Mouse (Mus musculus) CH12.LX (cell line): Measurements from ENCODE around the gene Thsd4. TPM values are rescaled to one million over a fixed set of nuclear protein-coding genes. Genes with fewer than 3 reads are reported as not detected.

Experiments
- DNase-seq: peaks from one replicate; pipeline ENCODE4 v3.0.0-alpha.2; 2013; ENCODE audit errors: extremely low read depth
- H3K27ac ChIP-seq: 2 replicates; pipeline ENCODE4 v1.5.1; 2012; ENCODE audit warnings: low read depth, mild to moderate bottlenecking, control low read depth, moderate library complexity; ENCODE audit not compliant: insufficient read depth
- H3K27me3 ChIP-seq: replicated peaks from 2 replicates; pipeline ENCODE3; 2012; ENCODE audit warnings: inconsistent platforms
- H3K36me3 ChIP-seq, 2 experiments: replicated peaks in 1 of 2; 2 replicates each; pipeline versions ENCODE3 to v1.6.1; 2012; ENCODE audit warnings: inconsistent platforms in 1 of 2, low read length in 1 of 2, mild to moderate bottlenecking in 1 of 2, mixed read lengths in 1 of 2, moderate library complexity in 1 of 2; ENCODE audit not compliant: control insufficient read depth in 1 of 2, insufficient read depth in 1 of 2
- H3K4me1 ChIP-seq, 2 experiments: 2 replicates each; pipeline ENCODE4 v1.6.1; 2012; ENCODE audit warnings: inconsistent platforms in 1 of 2, moderate library complexity in 1 of 2; ENCODE audit not compliant: insufficient read depth in 2 of 2, control insufficient read depth in 1 of 2
- H3K4me2 ChIP-seq: 2 replicates; pipeline ENCODE4 v1.6.1; 2012; ENCODE audit warnings: low read depth, mild to moderate bottlenecking, control low read depth; ENCODE audit not compliant: poor library complexity, insufficient read depth, severe bottlenecking
- H3K4me3 ChIP-seq, 3 experiments: fragments of 150-350 bp in 1 of 3; sonication (generic) in 1 of 3; replicated peaks in 1 of 3; 2 replicates each; pipeline versions ENCODE3 to v1.5.1; 2011 to 2012; ENCODE audit warnings: low read depth in 2 of 3, low read length in 2 of 3, mild to moderate bottlenecking in 2 of 3, moderate library complexity in 2 of 3, control low read depth in 1 of 3, improper control_type of control experiment in 1 of 3, inconsistent platforms in 1 of 3, mixed read lengths in 1 of 3; ENCODE audit not compliant: poor library complexity in 1 of 3
- H3K79me2 ChIP-seq: replicated peaks from 2 replicates; pipeline ENCODE4 v1.6.1; 2012; ENCODE audit warnings: mild to moderate bottlenecking, moderate library complexity; ENCODE audit not compliant: control insufficient read depth, poor library complexity, insufficient read depth, severe bottlenecking; ENCODE audit errors: extremely low read depth
- H3K9ac ChIP-seq: 2 replicates; pipeline ENCODE4 v1.6.1; 2012; ENCODE audit warnings: low read depth, mild to moderate bottlenecking, control low read depth, moderate library complexity; ENCODE audit not compliant: insufficient read depth
- H3K9me3 ChIP-seq: replicated peaks from 2 replicates; pipeline ENCODE3; 2012; ENCODE audit warnings: low read length, inconsistent platforms, mixed read lengths
- CHD1 ChIP-seq: IDR thresholded peaks from 2 replicates; pipeline ENCODE4 v1.6.1; 2012; ENCODE audit warnings: low read depth, low read length, improper control_type of control experiment, inconsistent platforms
- CTCF ChIP-seq, 2 experiments: IDR thresholded peaks in 1 of 2; conservative IDR thresholded peaks in 1 of 2; 2 replicates each; pipeline ENCODE4 v1.5.1; 2011 to 2012; ENCODE audit warnings: low read depth in 2 of 2, low read length in 2 of 2, improper control_type of control experiment in 1 of 2, inconsistent platforms in 1 of 2, mild to moderate bottlenecking in 1 of 2, moderate library complexity in 1 of 2
- E2F4 ChIP-seq: IDR thresholded peaks from 2 replicates; pipeline ENCODE4 v1.6.1; 2011; ENCODE audit warnings: low read depth, low read length, improper control_type of control experiment; ENCODE audit not compliant: insufficient replicate concordance
- IRF4 ChIP-seq: IDR thresholded peaks from 2 replicates; pipeline ENCODE4 v1.6.1; 2014; ENCODE audit warnings: low read depth, mild to moderate bottlenecking, inconsistent platforms, low read length, improper control_type of control experiment
- KAT2A ChIP-seq: IDR thresholded peaks from 2 replicates; pipeline ENCODE4 v1.6.1; 2012; ENCODE audit warnings: low read length, improper control_type of control experiment, inconsistent platforms; ENCODE audit not compliant: insufficient replicate concordance
- MXI1 ChIP-seq: IDR thresholded peaks from 2 replicates; pipeline ENCODE4 v1.6.1; 2011; ENCODE audit warnings: mild to moderate bottlenecking, low read depth, low read length, improper control_type of control experiment
- NELFE ChIP-seq: IDR thresholded peaks from 2 replicates; pipeline ENCODE4 v1.6.1; 2011; ENCODE audit warnings: low read depth, low read length, improper control_type of control experiment
- PAX5 ChIP-seq: IDR thresholded peaks from 2 replicates; pipeline ENCODE4 v1.6.1; 2012; ENCODE audit warnings: low read length, inconsistent platforms, mixed read lengths
- RAD21 ChIP-seq: IDR thresholded peaks from 2 replicates; pipeline ENCODE4 v1.6.1; 2011; ENCODE audit warnings: low read depth, mild to moderate bottlenecking, low read length, improper control_type of control experiment, moderate library complexity
- RCOR1 ChIP-seq: conservative IDR thresholded peaks from 2 replicates; pipeline ENCODE4 v1.6.1; 2012; ENCODE audit warnings: low read depth, mild to moderate bottlenecking, inconsistent platforms, low read length, improper control_type of control experiment
- SIN3A ChIP-seq: IDR thresholded peaks from 2 replicates; pipeline ENCODE4 v1.6.1; 2012; ENCODE audit warnings: low read length, improper control_type of control experiment, inconsistent platforms
- SMC3 ChIP-seq: IDR thresholded peaks from 2 replicates; pipeline ENCODE4 v1.6.1; 2011; ENCODE audit warnings: low read depth, low read length, improper control_type of control experiment
- TBP ChIP-seq: conservative IDR thresholded peaks from 2 replicates; pipeline ENCODE4 v1.6.1; 2011; ENCODE audit warnings: low read depth, low read length, improper control_type of control experiment
- TCF12 ChIP-seq: IDR thresholded peaks from 2 replicates; pipeline ENCODE4 v1.6.1; 2014; ENCODE audit warnings: low read depth, mild to moderate bottlenecking, inconsistent platforms, low read length, improper control_type of control experiment
- USF1 ChIP-seq: IDR thresholded peaks from 2 replicates; pipeline ENCODE4 v1.6.1; 2014; ENCODE audit warnings: low read depth, mild to moderate bottlenecking, inconsistent platforms, low read length, improper control_type of control experiment
- ZC3H11A ChIP-seq: IDR thresholded peaks from 2 replicates; pipeline ENCODE4 v1.6.1; 2012; ENCODE audit warnings: low read depth, mild to moderate bottlenecking, inconsistent platforms, low read length, improper control_type of control experiment
- ZKSCAN1 ChIP-seq: IDR thresholded peaks from 2 replicates; pipeline ENCODE4 v1.6.1; 2012; ENCODE audit warnings: low read depth, inconsistent platforms, low read length, improper control_type of control experiment, borderline replicate concordance
- ZMIZ1 ChIP-seq: IDR thresholded peaks from 2 replicates; pipeline ENCODE4 v1.6.1; 2012; ENCODE audit warnings: low read depth, mild to moderate bottlenecking, inconsistent platforms, low read length, improper control_type of control experiment
- dilution Hi-C: fragments of 300-500 bp; cut with MboI; formaldehyde crosslinking; loops from 2 replicates; pipeline ENCODE4 v1.14.3; 2020; ENCODE audit warnings: low sequenced_read_pairs; ENCODE audit not compliant: extremely low pct_unique_long_range_greater_than_20kb, extremely low pct_ligation_motif_present
- in situ Hi-C: fragments of 300-500 bp; cut with MboI; formaldehyde crosslinking; loops from 3 replicates; pipeline ENCODE4 v1.14.3; 2019; ENCODE audit warnings: low sequenced_read_pairs, low pct_ligation_motif_present, low pct_unique_long_range_greater_than_20kb, mixed read lengths
- polyA plus RNA-seq: library from polyadenylated mRNA; unstranded; fragments of >175 nt; gene quantifications from 2 replicates; pipeline ENCODE4 v1.2.1, GENCODE M21; 2012; ENCODE audit warnings: low read depth; ENCODE audit not compliant: insufficient read length
- total RNA-seq, 2 experiments: library from RNA; depleted of rRNA; stranded (reverse); fragments of 300-350 nt in 1 of 2; fragments of >200 nt in 1 of 2; gene quantifications; 2 replicates each; pipeline ENCODE4 v1.2.3; 2012 to 2014

The Thsd4 gene
- total and polyA plus RNA-seq, 3 experiments = not detected

GRCm38 (mm10) chr9:60213111-60213510 is 308.7 kb downstream of the Thsd4 start:
- H3K4me2 ChIP-seq = no peak overlapping the region
- H3K4me1 ChIP-seq = peaks cover 0 to 23% of the 10 kb centered on the region in 2 experiments; a peak in 2 of 4 replicates
- no peak overlapping the region for H3K9ac ChIP-seq
- H3K4me3 ChIP-seq = no peak overlapping the region
- H3K27me3 ChIP-seq = no peaks in the 10 kb centered on the region
- in situ Hi-C loops (no loop called here), dilution Hi-C loops (no loop called here)
- H3K36me3 ChIP-seq = no peaks in the 10 kb centered on the region
- TF ChIP-seq SIN3A (no peak), TBP (no peak), IRF4 (no peak), ZMIZ1 (no peak), RCOR1 (no peak), USF1 (no peak), PAX5 (no peak), NELFE (no peak), MXI1 (no peak), KAT2A (no peak), E2F4 (no peak), SMC3 (no peak), ZKSCAN1 (no peak), TCF12 (no peak), RAD21 (no peak), CHD1 (no peak)
- H3K79me2 ChIP-seq = no peaks in the 10 kb centered on the region
- no peak overlapping the region for H3K27ac ChIP-seq
- DNase-seq = no peak
- no peaks in the 10 kb centered on the region for H3K9me3 ChIP-seq

GRCm38 (mm10) chr9:60208843-60209242 is 313.0 kb downstream of the Thsd4 start:
- H3K4me2 ChIP-seq = no peak overlapping the region
- H3K9me3 ChIP-seq = peaks cover 3% of the 10 kb centered on the region
- no peak overlapping the region for H3K27ac ChIP-seq
- no peak overlapping the region for H3K9ac ChIP-seq
- no peaks in the 10 kb centered on the region for H3K36me3 ChIP-seq
- H3K79me2 ChIP-seq = no peaks in the 10 kb centered on the region
- H3K27me3 ChIP-seq = no peaks in the 10 kb centered on the region
- peaks cover 0 to 16% of the 10 kb centered on the region in 2 experiments; a peak in 2 of 4 replicates for H3K4me1 ChIP-seq
- dilution Hi-C loops = no loop called here
- in situ Hi-C loops = no loop called here
- H3K4me3 ChIP-seq = no peak overlapping the region
- TF ChIP-seq TBP (no peak), PAX5 (no peak), CTCF (conservative IDR thresholded peaks at IDR 0.05 in 1 of 2, IDR thresholded peaks at IDR 0.05 in 1 of 2; ENCODE audit: low read depth in 2 of 2, low read length in 2 of 2) (no peak), ZC3H11A (no peak)
- TF ChIP-seq, all 38 proteins: peak for 0
- DNase-seq = no peak
